Mouse (Mus musculus) CH12.LX (cell line): ENCODE measurements around the gene Wnt9b. TPM values are rescaled to one million over a fixed set of nuclear protein-coding genes. Genes with fewer than 3 reads are reported as not detected.

ENCODE experiments used
- DNase-seq: peaks from one replicate; pipeline ENCODE4 v3.0.0-alpha.2; 2013; ENCODE audit errors: extremely low read depth
- H3K27ac ChIP-seq: 2 replicates; pipeline ENCODE4 v1.5.1; 2012; ENCODE audit warnings: low read depth, mild to moderate bottlenecking, control low read depth, moderate library complexity; ENCODE audit not compliant: insufficient read depth
- H3K27me3 ChIP-seq: replicated peaks from 2 replicates; pipeline ENCODE3; 2012; ENCODE audit warnings: inconsistent platforms
- H3K36me3 ChIP-seq, 2 experiments: replicated peaks in 1 of 2; 2 replicates each; pipeline versions ENCODE3 to v1.6.1; 2012; ENCODE audit warnings: inconsistent platforms in 1 of 2, low read length in 1 of 2, mild to moderate bottlenecking in 1 of 2, mixed read lengths in 1 of 2, moderate library complexity in 1 of 2; ENCODE audit not compliant: control insufficient read depth in 1 of 2, insufficient read depth in 1 of 2
- H3K4me1 ChIP-seq, 2 experiments: 2 replicates each; pipeline ENCODE4 v1.6.1; 2012; ENCODE audit warnings: inconsistent platforms in 1 of 2, moderate library complexity in 1 of 2; ENCODE audit not compliant: insufficient read depth in 2 of 2, control insufficient read depth in 1 of 2
- H3K4me2 ChIP-seq: 2 replicates; pipeline ENCODE4 v1.6.1; 2012; ENCODE audit warnings: low read depth, mild to moderate bottlenecking, control low read depth; ENCODE audit not compliant: poor library complexity, insufficient read depth, severe bottlenecking
- H3K4me3 ChIP-seq, 3 experiments: fragments of 150-350 bp in 1 of 3; sonication (generic) in 1 of 3; replicated peaks in 1 of 3; 2 replicates each; pipeline versions ENCODE3 to v1.5.1; 2011 to 2012; ENCODE audit warnings: low read depth in 2 of 3, low read length in 2 of 3, mild to moderate bottlenecking in 2 of 3, moderate library complexity in 2 of 3, control low read depth in 1 of 3, improper control_type of control experiment in 1 of 3, inconsistent platforms in 1 of 3, mixed read lengths in 1 of 3; ENCODE audit not compliant: poor library complexity in 1 of 3
- H3K79me2 ChIP-seq: replicated peaks from 2 replicates; pipeline ENCODE4 v1.6.1; 2012; ENCODE audit warnings: mild to moderate bottlenecking, moderate library complexity; ENCODE audit not compliant: control insufficient read depth, poor library complexity, insufficient read depth, severe bottlenecking; ENCODE audit errors: extremely low read depth
- H3K9ac ChIP-seq: 2 replicates; pipeline ENCODE4 v1.6.1; 2012; ENCODE audit warnings: low read depth, mild to moderate bottlenecking, control low read depth, moderate library complexity; ENCODE audit not compliant: insufficient read depth
- H3K9me3 ChIP-seq: replicated peaks from 2 replicates; pipeline ENCODE3; 2012; ENCODE audit warnings: low read length, inconsistent platforms, mixed read lengths
- BHLHE40 ChIP-seq: IDR thresholded peaks from 2 replicates; pipeline ENCODE4 v1.6.1; 2011; ENCODE audit warnings: mild to moderate bottlenecking, low read depth, low read length, improper control_type of control experiment
- CHD2 ChIP-seq: IDR thresholded peaks from 2 replicates; pipeline ENCODE4 v1.6.1; 2011; ENCODE audit warnings: low read length, improper control_type of control experiment
- CTCF ChIP-seq, 2 experiments: IDR thresholded peaks in 1 of 2; conservative IDR thresholded peaks in 1 of 2; 2 replicates each; pipeline ENCODE4 v1.5.1; 2011 to 2012; ENCODE audit warnings: low read depth in 2 of 2, low read length in 2 of 2, improper control_type of control experiment in 1 of 2, inconsistent platforms in 1 of 2, mild to moderate bottlenecking in 1 of 2, moderate library complexity in 1 of 2
- EP300 ChIP-seq: IDR thresholded peaks from 2 replicates; pipeline ENCODE4 v1.6.1; 2011; ENCODE audit warnings: low read length, improper control_type of control experiment
- HCFC1 ChIP-seq: IDR thresholded peaks from 2 replicates; pipeline ENCODE4 v1.6.1; 2012; ENCODE audit warnings: low read depth, mild to moderate bottlenecking, inconsistent platforms, low read length, improper control_type of control experiment
- IRF4 ChIP-seq: IDR thresholded peaks from 2 replicates; pipeline ENCODE4 v1.6.1; 2014; ENCODE audit warnings: low read depth, mild to moderate bottlenecking, inconsistent platforms, low read length, improper control_type of control experiment
- JUND ChIP-seq: conservative IDR thresholded peaks from 2 replicates; pipeline ENCODE4 v1.6.1; 2011; ENCODE audit warnings: low read depth, low read length, improper control_type of control experiment
- KAT2A ChIP-seq: IDR thresholded peaks from 2 replicates; pipeline ENCODE4 v1.6.1; 2012; ENCODE audit warnings: low read length, improper control_type of control experiment, inconsistent platforms; ENCODE audit not compliant: insufficient replicate concordance
- MAZ ChIP-seq: IDR thresholded peaks from 2 replicates; pipeline ENCODE4 v1.6.1; 2012; ENCODE audit warnings: low read depth, mild to moderate bottlenecking, inconsistent platforms, low read length, improper control_type of control experiment, moderate library complexity
- MEF2A ChIP-seq: IDR thresholded peaks from 2 replicates; pipeline ENCODE4 v1.6.1; 2014; ENCODE audit warnings: low read depth, mild to moderate bottlenecking, inconsistent platforms, low read length, improper control_type of control experiment, borderline replicate concordance
- NRF1 ChIP-seq: IDR thresholded peaks from 2 replicates; pipeline ENCODE4 v1.6.1; 2014; ENCODE audit warnings: low read depth, mild to moderate bottlenecking, inconsistent platforms, low read length, improper control_type of control experiment, moderate library complexity
- PAX5 ChIP-seq: IDR thresholded peaks from 2 replicates; pipeline ENCODE4 v1.6.1; 2012; ENCODE audit warnings: low read length, inconsistent platforms, mixed read lengths
- POLR2A ChIP-seq: IDR thresholded peaks from 2 replicates; pipeline ENCODE4 v1.6.1; 2011; ENCODE audit warnings: low read depth, mild to moderate bottlenecking, improper control_type of control experiment, low read length
- POLR2AphosphoS2 ChIP-seq: IDR thresholded peaks from 2 replicates; pipeline ENCODE4 v1.6.1; 2011; ENCODE audit warnings: low read depth, low read length, improper control_type of control experiment
- RAD21 ChIP-seq: IDR thresholded peaks from 2 replicates; pipeline ENCODE4 v1.6.1; 2011; ENCODE audit warnings: low read depth, mild to moderate bottlenecking, low read length, improper control_type of control experiment, moderate library complexity
- TBP ChIP-seq: conservative IDR thresholded peaks from 2 replicates; pipeline ENCODE4 v1.6.1; 2011; ENCODE audit warnings: low read depth, low read length, improper control_type of control experiment
- UBTF ChIP-seq: IDR thresholded peaks from 2 replicates; pipeline ENCODE4 v1.6.1; 2012; ENCODE audit warnings: low read depth, mild to moderate bottlenecking, inconsistent platforms, low read length, improper control_type of control experiment, moderate library complexity
- USF1 ChIP-seq: IDR thresholded peaks from 2 replicates; pipeline ENCODE4 v1.6.1; 2014; ENCODE audit warnings: low read depth, mild to moderate bottlenecking, inconsistent platforms, low read length, improper control_type of control experiment
- USF2 ChIP-seq: conservative IDR thresholded peaks from 2 replicates; pipeline ENCODE4 v1.6.1; 2011; ENCODE audit warnings: low read depth, low read length, improper control_type of control experiment
- ZC3H11A ChIP-seq: IDR thresholded peaks from 2 replicates; pipeline ENCODE4 v1.6.1; 2012; ENCODE audit warnings: low read depth, mild to moderate bottlenecking, inconsistent platforms, low read length, improper control_type of control experiment
- ZNF384 ChIP-seq: IDR thresholded peaks from 2 replicates; pipeline ENCODE4 v1.6.1; 2012; ENCODE audit warnings: low read depth, low read length, improper control_type of control experiment, inconsistent platforms
- dilution Hi-C: fragments of 300-500 bp; cut with MboI; formaldehyde crosslinking; loops from 2 replicates; pipeline ENCODE4 v1.14.3; 2020; ENCODE audit warnings: low sequenced_read_pairs; ENCODE audit not compliant: extremely low pct_unique_long_range_greater_than_20kb, extremely low pct_ligation_motif_present
- in situ Hi-C: fragments of 300-500 bp; cut with MboI; formaldehyde crosslinking; loops from 3 replicates; pipeline ENCODE4 v1.14.3; 2019; ENCODE audit warnings: low sequenced_read_pairs, low pct_ligation_motif_present, low pct_unique_long_range_greater_than_20kb, mixed read lengths
- polyA plus RNA-seq: library from polyadenylated mRNA; unstranded; fragments of >175 nt; gene quantifications from 2 replicates; pipeline ENCODE4 v1.2.1, GENCODE M21; 2012; ENCODE audit warnings: low read depth; ENCODE audit not compliant: insufficient read length
- total RNA-seq, 2 experiments: library from RNA; depleted of rRNA; stranded (reverse); fragments of 300-350 nt in 1 of 2; fragments of >200 nt in 1 of 2; gene quantifications; 2 replicates each; pipeline ENCODE4 v1.2.3; 2012 to 2014

Gene Wnt9b
- total and polyA plus RNA-seq, 3 experiments, result not detected

DNA sequence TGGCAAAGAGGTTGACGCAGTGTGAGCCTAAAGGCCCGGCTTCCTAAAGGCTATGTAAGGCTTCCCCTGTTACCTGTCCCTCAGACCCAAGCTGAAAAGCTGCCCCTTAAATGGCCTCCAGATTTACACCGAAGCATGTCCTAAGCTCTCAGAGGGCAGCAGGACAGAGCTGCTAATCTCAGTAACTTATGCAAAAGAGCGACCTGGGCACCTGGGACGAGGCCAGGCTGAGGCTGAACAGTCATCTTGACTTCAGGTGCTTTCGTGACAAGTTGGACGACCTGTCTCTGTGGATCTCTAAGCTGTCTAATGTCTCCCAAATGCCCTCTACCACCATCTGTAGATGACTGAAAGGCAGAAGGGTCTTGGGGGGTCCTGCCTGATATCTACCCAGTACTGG lies 17.3 kb downstream of the Wnt9b start:
- DNase-seq, result no peak
- peaks cover 0 to 3% of the 10 kb centered on the region in 2 experiments; a peak in 1 of 4 replicates for H3K4me1 ChIP-seq
- no peaks in the 10 kb centered on the region for H3K9me3 ChIP-seq
- no peaks in the 10 kb centered on the region for H3K36me3 ChIP-seq
- dilution Hi-C loops (no loop called here), in situ Hi-C loops (no loop called here)
- H3K4me3 ChIP-seq, result no peak overlapping the region
- H3K27me3 ChIP-seq, result peaks cover 95% of the 10 kb centered on the region
- no peak overlapping the region for H3K27ac ChIP-seq
- no peaks in the 10 kb centered on the region for H3K79me2 ChIP-seq
- no peak for TF ChIP-seq BHLHE40
- no peak for TF ChIP-seq RAD21
- no peak for TF ChIP-seq PAX5
- TF ChIP-seq TBP, result no peak
- no peak for TF ChIP-seq JUND
- no peak for TF ChIP-seq KAT2A
- no peak for TF ChIP-seq CTCF (conservative IDR thresholded peaks at IDR 0.05 in 1 of 2, IDR thresholded peaks at IDR 0.05 in 1 of 2; ENCODE audit: low read depth in 2 of 2, low read length in 2 of 2)
- TF ChIP-seq ZNF384, result no peak
- TF ChIP-seq USF2, result no peak
- no peak for TF ChIP-seq EP300
- TF ChIP-seq IRF4, result no peak
- no peak for TF ChIP-seq POLR2AphosphoS2
- no peak for TF ChIP-seq MAZ
- TF ChIP-seq USF1, result no peak
- no peak for TF ChIP-seq CHD2
- TF ChIP-seq NRF1, result no peak
- TF ChIP-seq POLR2A, result no peak
- TF ChIP-seq UBTF, result no peak
- TF ChIP-seq HCFC1, result no peak
- H3K4me2 ChIP-seq, result no peak overlapping the region
- no peak overlapping the region for H3K9ac ChIP-seq

GRCm38 (mm10) chr11:103731594-103731993 lies 18.0 kb downstream of the Wnt9b start:
- dilution Hi-C loops, result no loop called here
- Histone ChIP-seq H3K27ac (no peak overlapping the region), H3K36me3 (no peaks in the 10 kb centered on the region), H3K9me3 (no peaks in the 10 kb centered on the region), H3K4me1 (no peaks in the 10 kb centered on the region; a peak in 1 of 4 replicates), H3K9ac (no peak overlapping the region), H3K27me3 (peaks cover 95% of the 10 kb centered on the region), H3K4me3 (no peak overlapping the region), H3K4me2 (no peak overlapping the region), H3K79me2 (no peaks in the 10 kb centered on the region)
- in situ Hi-C loops, result no loop called here
- TF ChIP-seq PAX5 (no peak), TBP (no peak), MEF2A (no peak), RAD21 (no peak), ZC3H11A (no peak), USF2 (no peak)
- DNase-seq, result no peak
